Mouse (Mus musculus) midbrain, embryonic 14.5 days (tissue): ENCODE measurements at regions not wholly inside any gene's neighbourhood (a gene's known extent, or its start where the extent isn't known, plus 50 kb on each side); places are given as distances from the start of the nearest gene placed in this dataset.

Source experiments
- ATAC-seq: fragments of 200-750 bp; cut with Nextera tagmentation; 2 replicates; pipeline ENCODE4 v1.8.0; 2017; ENCODE audit warnings: moderate number of reproducible peaks, moderate library complexity; ENCODE audit not compliant: low FRiP score, low TSS enrichment
- DNase-seq: peaks from one replicate; pipeline ENCODE4 v3.0.0-alpha.2; 2015
- H3K27ac ChIP-seq: fragments of 300-500 bp; sonication (generic); replicated peaks from 2 replicates; pipeline ENCODE4 v1.5.1; 2014; ENCODE audit warnings: mild to moderate bottlenecking, low read depth, low read length, moderate library complexity
- H3K27me3 ChIP-seq: fragments of 300-500 bp; sonication (generic); 2 replicates; pipeline ENCODE4 v1.6.1; 2014; ENCODE audit warnings: low read length, control low read depth, mixed read lengths; ENCODE audit not compliant: control insufficient read depth, insufficient read depth
- H3K36me3 ChIP-seq: fragments of 300-500 bp; sonication (generic); 2 replicates; pipeline ENCODE4 v1.6.1; 2014; ENCODE audit warnings: low read length, control low read depth; ENCODE audit not compliant: control insufficient read depth, insufficient read depth
- H3K4me1 ChIP-seq: fragments of 300-500 bp; sonication (generic); 2 replicates; pipeline ENCODE4 v1.6.1; 2014; ENCODE audit warnings: mild to moderate bottlenecking, antibody characterized with exemption, low read length, control low read depth; ENCODE audit not compliant: control insufficient read depth, insufficient read depth
- H3K4me2 ChIP-seq: fragments of 300-500 bp; sonication (generic); 2 replicates; pipeline ENCODE4 v1.6.1; 2014; ENCODE audit warnings: mild to moderate bottlenecking, low read length, moderate library complexity
- H3K4me3 ChIP-seq: fragments of 300-500 bp; sonication (generic); replicated peaks from 2 replicates; pipeline ENCODE4 v1.5.1; 2014; ENCODE audit warnings: low read depth, low read length
- H3K9ac ChIP-seq: fragments of 300-500 bp; sonication (generic); replicated peaks from 2 replicates; pipeline ENCODE4 v1.6.1; 2014; ENCODE audit warnings: mild to moderate bottlenecking, low read length, moderate library complexity
- H3K9me3 ChIP-seq: fragments of 300-500 bp; sonication (generic); 2 replicates; pipeline ENCODE4 v1.6.1; 2016; ENCODE audit warnings: low read length, control low read depth, mixed read lengths; ENCODE audit not compliant: control insufficient read depth
- WGBS: fragments of 180-500 bp; shearing (Covaris S2); extraction: QIAGEN DNeasy Blood & Tissue Kit; methylation state at CpG from one replicate; pipeline ENCODE4 v1.1.7; 2014; 5-methylcytosine and 5-hydroxymethylcytosine counted together

DNA sequence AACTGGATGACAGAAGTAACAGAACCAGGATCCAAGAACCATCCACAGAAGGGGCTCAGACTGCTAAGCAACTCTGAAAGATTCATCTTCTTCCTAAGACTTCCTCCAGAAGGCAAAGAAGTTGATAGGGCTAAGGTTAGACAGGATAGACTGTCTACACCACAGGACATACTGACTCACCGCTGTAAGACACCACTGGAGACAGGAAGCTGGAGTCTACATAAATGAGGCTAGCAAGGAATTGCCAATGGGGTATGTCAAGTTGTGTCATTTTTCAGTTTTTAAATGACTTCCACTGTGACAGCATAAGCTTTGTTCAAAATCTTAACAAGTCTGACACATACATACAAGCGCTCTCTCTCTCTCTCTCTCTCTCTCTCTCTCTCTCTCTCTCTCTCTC lies 645.4 kb upstream of the Gm10131 start:
- DNase-seq, result no peak
- 91% methylated on average over 2 of the region's 2 CpGs for WGBS
- Histone ChIP-seq H3K4me1 (no peaks in the 10 kb centered on the region), H3K4me2 (no peak overlapping the region), H3K27me3 (no peaks in the 10 kb centered on the region), H3K9ac (no peak overlapping the region), H3K9me3 (no peaks in the 10 kb centered on the region), H3K4me3 (no peak overlapping the region), H3K36me3 (no peaks in the 10 kb centered on the region), H3K27ac (no peak overlapping the region)
- no peak for ATAC-seq

DNA sequence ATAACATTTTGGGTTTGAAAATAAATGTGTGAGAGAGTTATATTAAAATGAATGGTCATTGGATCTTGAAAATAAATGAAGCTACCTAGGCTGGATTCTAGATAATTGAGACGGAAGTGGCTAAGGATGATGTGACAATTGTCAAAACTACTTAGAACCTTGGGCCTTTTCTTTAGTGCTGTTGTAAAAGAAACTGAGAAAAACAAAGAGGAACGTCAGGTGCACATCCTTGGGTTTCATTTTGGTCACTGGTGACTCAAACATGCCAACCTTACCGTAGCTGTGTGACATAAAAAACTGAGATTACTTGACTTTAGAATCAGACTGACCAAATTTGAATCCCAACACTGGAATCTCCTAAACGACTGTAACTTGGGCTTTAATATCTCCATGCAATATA lies 644.6 kb upstream of the Gm10131 start:
- Histone ChIP-seq H3K27me3 (no peaks in the 10 kb centered on the region), H3K27ac (no peak overlapping the region), H3K9ac (no peak overlapping the region), H3K4me3 (no peak overlapping the region), H3K4me1 (no peaks in the 10 kb centered on the region), H3K9me3 (no peaks in the 10 kb centered on the region), H3K36me3 (no peaks in the 10 kb centered on the region), H3K4me2 (no peak overlapping the region)
- WGBS, result 91% methylated on average over 4 of the region's 4 CpGs
- ATAC-seq, result no peak
- DNase-seq, result no peak

DNA sequence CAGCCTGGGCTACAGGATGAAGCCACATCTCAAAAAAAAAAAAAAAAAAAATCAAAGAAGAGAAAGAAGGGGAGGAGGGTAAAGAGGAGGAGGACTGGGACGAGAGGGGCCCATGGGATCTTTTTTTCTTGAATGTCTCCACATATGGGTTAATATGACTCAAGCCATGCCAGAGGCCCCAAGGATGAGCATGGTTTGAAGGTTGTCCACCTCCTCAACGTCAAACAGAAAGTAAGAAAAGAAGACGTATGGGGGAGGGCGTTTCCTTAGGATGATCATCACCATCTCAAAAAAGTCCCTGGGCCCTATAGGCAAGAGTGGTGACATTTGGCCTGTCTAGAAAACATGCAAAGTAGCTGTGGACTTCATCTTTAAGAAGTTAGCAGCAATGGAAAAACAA lies 643.9 kb upstream of the Gm10131 start:
- Histone ChIP-seq H3K9ac (no peak overlapping the region), H3K36me3 (no peaks in the 10 kb centered on the region), H3K27ac (no peak overlapping the region), H3K9me3 (no peaks in the 10 kb centered on the region), H3K4me2 (no peak overlapping the region), H3K4me3 (no peak overlapping the region), H3K4me1 (no peaks in the 10 kb centered on the region), H3K27me3 (no peaks in the 10 kb centered on the region)
- no peak for DNase-seq
- 80% methylated on average over 4 of the region's 4 CpGs for WGBS
- no peak for ATAC-seq

DNA sequence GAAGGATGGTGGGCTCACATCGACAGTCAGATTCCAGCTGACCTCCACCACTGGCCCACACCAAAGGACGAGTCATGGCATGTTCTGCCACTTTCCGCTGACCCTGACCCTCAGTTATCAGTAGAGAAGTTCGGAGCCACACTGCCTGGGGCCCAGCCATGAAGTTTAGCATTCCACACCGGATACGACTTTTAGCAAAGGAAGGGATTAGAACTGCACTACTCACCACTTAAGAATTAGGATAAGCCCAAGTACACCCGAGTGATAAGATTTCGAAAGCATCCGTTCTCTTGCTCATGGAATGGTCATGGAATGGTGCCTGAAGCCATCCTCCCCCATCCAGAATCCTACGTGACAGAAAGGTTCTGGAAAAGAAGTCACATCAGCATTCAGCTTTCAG lies 641.5 kb upstream of the Gm10131 start:
- ATAC-seq (no peak), DNase-seq (no peak)
- H3K4me1 ChIP-seq, result no peaks in the 10 kb centered on the region
- H3K4me2 ChIP-seq, result no peak overlapping the region
- 85% methylated on average over 10 of the region's 10 CpGs for whole genome bisulfite sequencing
- no peaks in the 10 kb centered on the region for H3K36me3 ChIP-seq
- H3K9ac ChIP-seq, result no peak overlapping the region
- H3K27ac ChIP-seq, result no peak overlapping the region
- H3K27me3 ChIP-seq, result no peaks in the 10 kb centered on the region
- no peaks in the 10 kb centered on the region for H3K9me3 ChIP-seq
- no peak overlapping the region for H3K4me3 ChIP-seq

DNA sequence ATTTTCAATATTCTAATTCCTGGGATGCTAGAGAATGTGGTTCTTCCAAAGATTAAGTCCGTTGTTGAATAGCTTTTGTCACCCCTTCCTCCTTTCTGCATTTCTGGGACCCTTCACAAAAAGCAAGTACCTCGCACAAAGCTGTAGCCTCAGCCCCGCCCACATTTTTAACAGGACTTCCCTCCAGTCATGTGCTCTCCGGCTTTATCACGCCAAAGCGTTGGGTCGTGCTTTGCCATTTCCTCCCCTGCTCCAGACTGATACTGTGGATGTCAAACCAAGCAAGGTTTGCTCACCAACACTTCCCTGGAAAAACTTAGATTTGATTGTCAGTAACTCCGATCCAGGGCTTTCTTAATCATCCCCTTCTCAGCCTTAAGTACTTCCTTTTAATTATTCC lies 637.0 kb upstream of the Gm10131 start:
- H3K9ac ChIP-seq, result no peak overlapping the region
- WGBS, result 70% methylated on average over 8 of the region's 8 CpGs
- no peak for ATAC-seq

DNA sequence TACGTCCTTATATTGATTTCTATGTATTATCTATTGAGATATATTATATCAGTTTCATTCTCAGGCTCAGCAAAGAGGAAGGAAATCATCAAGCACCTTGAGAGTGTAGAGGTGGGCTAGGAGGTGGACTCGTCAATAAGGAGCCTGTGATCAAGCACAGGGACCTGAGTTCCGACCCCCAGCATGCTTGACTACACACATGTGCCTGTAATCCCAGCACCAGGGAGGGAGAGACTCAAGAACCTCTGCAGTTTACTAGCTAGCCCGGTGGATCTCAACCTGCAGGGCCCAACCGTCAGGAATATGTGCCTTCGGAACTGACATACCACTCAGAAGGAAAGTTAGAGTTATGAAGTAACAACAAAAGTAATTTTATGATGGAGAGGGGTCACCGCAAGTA lies 634.2 kb upstream of the Gm10131 start:
- Histone ChIP-seq H3K9ac (no peak overlapping the region), H3K27ac (no peak overlapping the region), H3K4me1 (no peaks in the 10 kb centered on the region), H3K36me3 (no peaks in the 10 kb centered on the region), H3K27me3 (no peaks in the 10 kb centered on the region), H3K4me2 (no peak overlapping the region), H3K9me3 (no peaks in the 10 kb centered on the region), H3K4me3 (no peak overlapping the region)
- ATAC-seq (no peak), DNase-seq (no peak)
- WGBS, result 90% methylated on average over 7 of the region's 7 CpGs

More for the DNA sequence above, 637.0 kb upstream of the Gm10131 start:
- Histone ChIP-seq H3K9me3 (no peaks in the 10 kb centered on the region), H3K4me1 (no peaks in the 10 kb centered on the region), H3K4me2 (no peak overlapping the region), H3K27ac (no peak overlapping the region), H3K27me3 (no peaks in the 10 kb centered on the region), H3K36me3 (no peaks in the 10 kb centered on the region), H3K4me3 (no peak overlapping the region)
- DNase-seq, result no peak

DNA sequence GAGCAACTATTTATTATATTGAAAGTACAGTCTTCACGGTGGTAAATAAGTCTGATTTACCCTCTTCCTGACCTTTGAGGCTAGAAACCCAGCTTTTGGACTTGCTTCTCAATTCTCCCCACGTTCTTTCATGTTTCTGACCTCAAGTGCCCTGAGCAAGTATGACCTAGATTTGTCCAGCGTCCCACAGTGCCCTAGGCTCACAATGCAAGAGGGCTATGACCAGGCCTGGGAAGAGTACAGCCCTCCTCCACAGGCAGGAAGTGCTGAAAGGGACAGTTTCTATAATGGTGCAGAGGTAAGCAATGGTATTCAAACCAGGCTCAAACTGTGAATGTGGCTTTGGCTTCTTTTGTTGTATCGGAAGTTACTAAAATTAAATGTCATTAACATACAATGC lies 633.1 kb upstream of the Gm10131 start:
- WGBS, result 69% methylated on average over 4 of the region's 4 CpGs
- no peak overlapping the region for H3K4me2 ChIP-seq
- H3K27me3 ChIP-seq, result no peaks in the 10 kb centered on the region
- H3K36me3 ChIP-seq, result no peaks in the 10 kb centered on the region
- H3K9me3 ChIP-seq, result no peaks in the 10 kb centered on the region
- H3K9ac ChIP-seq, result no peak overlapping the region
- ATAC-seq (no peak), DNase-seq (no peak)
- no peak overlapping the region for H3K27ac ChIP-seq
- H3K4me1 ChIP-seq, result no peaks in the 10 kb centered on the region
- no peak overlapping the region for H3K4me3 ChIP-seq

DNA sequence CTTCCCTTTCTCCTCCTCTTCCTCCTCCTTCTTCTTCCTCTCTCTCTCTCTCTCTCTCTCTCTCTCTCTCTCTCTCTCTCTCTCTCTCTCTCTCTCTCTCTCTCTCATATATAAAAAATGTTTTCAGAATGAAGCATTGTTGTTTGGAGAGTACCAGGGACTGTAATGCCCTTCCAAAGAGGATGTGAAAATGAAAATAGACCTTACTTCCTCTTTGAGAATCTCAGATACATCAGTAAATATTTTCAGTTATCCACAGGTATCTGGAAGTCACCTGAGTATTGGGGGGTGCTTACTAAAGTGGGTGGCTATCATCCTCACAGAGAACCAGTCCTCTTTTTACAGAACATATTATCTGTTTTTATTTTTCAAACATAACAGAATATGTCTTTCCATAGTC lies 632.6 kb upstream of the Gm10131 start:
- no peaks in the 10 kb centered on the region for H3K9me3 ChIP-seq
- no peak overlapping the region for H3K4me2 ChIP-seq
- H3K36me3 ChIP-seq, result no peaks in the 10 kb centered on the region
- ATAC-seq (no peak), DNase-seq (no peak)
- H3K27ac ChIP-seq, result no peak overlapping the region
- H3K9ac ChIP-seq, result no peak overlapping the region
- no peaks in the 10 kb centered on the region for H3K27me3 ChIP-seq
- no peak overlapping the region for H3K4me3 ChIP-seq
- no peaks in the 10 kb centered on the region for H3K4me1 ChIP-seq

DNA sequence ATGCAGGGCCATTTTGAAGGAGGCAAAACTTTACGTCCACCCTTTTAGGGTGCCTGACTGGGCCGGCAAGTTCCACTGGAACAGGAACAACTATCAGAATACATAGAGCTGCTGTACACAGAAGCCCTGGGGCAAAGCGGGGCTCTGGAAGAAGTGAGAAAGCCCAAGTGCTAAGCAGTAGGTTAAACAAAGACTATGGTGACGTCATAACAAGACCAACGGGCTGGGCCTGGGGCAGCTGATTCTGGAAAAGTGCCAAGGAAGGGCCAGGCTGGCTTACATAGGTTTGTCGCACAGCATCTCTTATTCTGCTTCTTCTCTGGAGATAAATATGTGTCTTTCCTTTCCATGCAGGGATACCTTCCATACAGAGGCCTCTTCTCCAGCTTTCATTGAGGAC lies 631.6 kb upstream of the Gm10131 start:
- Histone ChIP-seq H3K36me3 (no peaks in the 10 kb centered on the region), H3K4me3 (no peak overlapping the region), H3K27me3 (no peaks in the 10 kb centered on the region), H3K9me3 (no peaks in the 10 kb centered on the region), H3K4me1 (no peaks in the 10 kb centered on the region), H3K27ac (no peak overlapping the region), H3K4me2 (no peak overlapping the region), H3K9ac (no peak overlapping the region)
- no peak for DNase-seq
- 59% methylated on average over 6 of the region's 6 CpGs for WGBS
- no peak for ATAC-seq
